Mouse (Mus musculus): ENCODE data around the gene Plscr4.

- TF ChIP-seq CTCF (IDR thresholded peaks at IDR 0.05; ENCODE audit: borderline replicate concordance, insufficient read depth, low read depth, low read length) (no peak), POLR2A (IDR thresholded peaks at IDR 0.05; ENCODE audit: borderline replicate concordance, insufficient read depth, low read length) (no peak)
Measured at GRCm38 (mm10) chr9:92437781-92438180, 19.4 kb upstream of the Plscr4 start.
